In genomic region chr4:8927276-8927906, GRCm38 (mm10) we compare ENCODE assay signal across 8 mouse cellular contexts.
DNase-seq lines count a peak whose midpoint lies in the region; ATAC-seq and TF ChIP-seq lines count a peak whose summit lies in the region.
"Had no signal": no experiment of that assay in that cellular context is flagged by ENCODE, and none has a peak within 500 bp of the region (broad histone marks: within the 10 kb centered on the region; RNA-seq: fewer than 3 reads in every experiment).

No protein-coding gene starts in this region.

- no peak for TF ChIP-seq CTCF in midbrain, postnatal 0 days (IDR thresholded peaks at IDR 0.05)
- TF ChIP-seq CTCF in bone marrow, adult 2 months (IDR thresholded peaks at IDR 0.05; ENCODE audit: control insufficient read depth, insufficient read depth, low read length) = no peak

- H3K9me3 ChIP-seq in midbrain, embryonic 14.5 days (ENCODE audit: control insufficient read depth, low read length) = no peaks in the 10 kb centered on the region
- H3K9me3 ChIP-seq in midbrain, postnatal 0 days (ENCODE audit: low read length) = no peaks in the 10 kb centered on the region
- H3K9me3 ChIP-seq in limb, embryonic 14.5 days (ENCODE audit: control insufficient read depth, low read length) = no peaks in the 10 kb centered on the region
- H3K9me3 ChIP-seq: forebrain, embryonic 12.5 days had no signal

- H3K4me3 ChIP-seq in midbrain, embryonic 14.5 days (replicated peaks; ENCODE audit: low read depth, low read length) = no peak overlapping the region
- no peak overlapping the region for H3K4me3 ChIP-seq in midbrain, postnatal 0 days (ENCODE audit: low read depth, low read length)
- H3K4me3 ChIP-seq in bone marrow, adult 2 months (replicated peaks; ENCODE audit: control insufficient read depth, low read depth, low read length) = no peak overlapping the region
- no peak overlapping the region for H3K4me3 ChIP-seq in limb, embryonic 14.5 days (replicated peaks; ENCODE audit: low read length)
- H3K4me3 ChIP-seq: forebrain, embryonic 12.5 days had no signal

- H3K36me3 ChIP-seq in midbrain, embryonic 14.5 days (ENCODE audit: control insufficient read depth, insufficient read depth, low read length) = no peaks in the 10 kb centered on the region
- no peaks in the 10 kb centered on the region for H3K36me3 ChIP-seq in midbrain, postnatal 0 days (ENCODE audit: insufficient read depth, low read length)
- no peaks in the 10 kb centered on the region for H3K36me3 ChIP-seq in limb, embryonic 14.5 days (ENCODE audit: control insufficient read depth, insufficient read depth, low read length)
- H3K36me3 ChIP-seq: forebrain, embryonic 12.5 days had no signal

- no peaks in the 10 kb centered on the region for H3K27me3 ChIP-seq in midbrain, embryonic 14.5 days (ENCODE audit: control insufficient read depth, insufficient read depth, low read length)
- no peaks in the 10 kb centered on the region for H3K27me3 ChIP-seq in midbrain, postnatal 0 days (ENCODE audit: insufficient read depth, low read length)
- H3K27me3 ChIP-seq in limb, embryonic 14.5 days (ENCODE audit: control insufficient read depth, insufficient read depth, low read length) = no peaks in the 10 kb centered on the region
- H3K27me3 ChIP-seq: forebrain, embryonic 12.5 days had no signal

- no peak overlapping the region for H3K9ac ChIP-seq in midbrain, embryonic 14.5 days (replicated peaks; ENCODE audit: low read length)
- H3K9ac ChIP-seq in midbrain, postnatal 0 days (replicated peaks; ENCODE audit: low read length, poor library complexity, severe bottlenecking) = no peak overlapping the region
- no peak overlapping the region for H3K9ac ChIP-seq in limb, embryonic 14.5 days (ENCODE audit: low read depth, low read length, severe bottlenecking)
- H3K9ac ChIP-seq: forebrain, embryonic 12.5 days had no signal

- DNase-seq in midbrain, embryonic 14.5 days = peak; percentile 15
- DNase-seq in midbrain, postnatal 0 days (ENCODE audit: low spot score) = no peak
- no peak for DNase-seq in limb, embryonic 14.5 days (ENCODE audit: low spot score)
- peak; percentile 44 for DNase-seq in thymus, postnatal 14 days
- DNase-seq in gastrocnemius, postnatal 25 days = no peak
- DNase-seq in cerebellum, adult 9-10 months = no peak

- peaks cover 16% of the 10 kb centered on the region for H3K4me1 ChIP-seq in midbrain, embryonic 14.5 days (ENCODE audit: control insufficient read depth, insufficient read depth, low read length)
- no peaks in the 10 kb centered on the region for H3K4me1 ChIP-seq in midbrain, postnatal 0 days (ENCODE audit: insufficient read depth, low read length)
- peaks cover 9% of the 10 kb centered on the region for H3K4me1 ChIP-seq in bone marrow, adult 2 months (ENCODE audit: control insufficient read depth, insufficient read depth, low read length)
- peaks cover 13% of the 10 kb centered on the region for H3K4me1 ChIP-seq in limb, embryonic 14.5 days (ENCODE audit: control insufficient read depth, insufficient read depth, low read length)

- TF ChIP-seq POLR2A in bone marrow, adult 2 months (IDR thresholded peaks at IDR 0.05; ENCODE audit: borderline replicate concordance, control insufficient read depth, low read depth, low read length) = no peak
- TF ChIP-seq POLR2A in limb, embryonic 14.5 days (IDR thresholded peaks at IDR 0.05; ENCODE audit: borderline replicate concordance, extremely low read depth, insufficient read depth, insufficient read length) = no peak

- no peak for ATAC-seq in midbrain, embryonic 14.5 days (ENCODE audit: low FRiP score, low TSS enrichment)
- no peak for ATAC-seq in midbrain, postnatal 0 days (ENCODE audit: low FRiP score)
- 0 out of 2 replicates have a peak, but pooled peaks have one; percentile 9 for ATAC-seq in limb, embryonic 14.5 days (ENCODE audit: low FRiP score, low read depth)

- H3K4me2 ChIP-seq in midbrain, embryonic 14.5 days (ENCODE audit: low read length) = no peak overlapping the region
- no peak overlapping the region for H3K4me2 ChIP-seq in midbrain, postnatal 0 days (ENCODE audit: low read depth, low read length, poor library complexity, severe bottlenecking)
- no peak overlapping the region for H3K4me2 ChIP-seq in limb, embryonic 14.5 days (replicated peaks; ENCODE audit: low read depth, low read length, severe bottlenecking)
- H3K4me2 ChIP-seq: forebrain, embryonic 12.5 days had no signal

- no peak overlapping the region for H3K27ac ChIP-seq in midbrain, embryonic 14.5 days (replicated peaks; ENCODE audit: low read depth, low read length)
- H3K27ac ChIP-seq in midbrain, postnatal 0 days (ENCODE audit: low read depth, low read length) = no peak overlapping the region
- H3K27ac ChIP-seq in bone marrow, adult 2 months (ENCODE audit: control insufficient read depth, insufficient read depth, low read depth, low read length, poor library complexity) = peak overlapping the region; percentile 64
- H3K27ac ChIP-seq in limb, embryonic 14.5 days (replicated peaks; ENCODE audit: low read depth, low read length) = no peak overlapping the region
- H3K27ac ChIP-seq: forebrain, embryonic 12.5 days had no signal

- 28% methylated on average over 8 of the region's 8 CpGs for WGBS in midbrain, embryonic 14.5 days
- WGBS in midbrain, postnatal 0 days = 37% methylated on average over 8 of the region's 8 CpGs
- WGBS in bone marrow, adult 2 months = 11% methylated on average over 8 of the region's 8 CpGs
- 40% methylated on average over 8 of the region's 8 CpGs for WGBS in limb, embryonic 14.5 days

Comparison
In these comparisons a context has a peak if more than half of its experiments do, and no peak if none do; other contexts are left out.
1. DNase-seq: peak in midbrain, embryonic 14.5 days (single experiment) and thymus, postnatal 14 days (single experiment); none in midbrain, postnatal 0 days (single experiment), limb, embryonic 14.5 days (single experiment), gastrocnemius, postnatal 25 days (single experiment) and cerebellum, adult 9-10 months (single experiment).